Mouse (Mus musculus) C2C12 (cell line): Measurements from ENCODE around the gene Tgfb2. TPM values are rescaled to one million over a fixed set of nuclear protein-coding genes. Genes with fewer than 3 reads are reported as not detected.

Experiments used
- H3K27me3 ChIP-seq: one replicate; pipeline ENCODE4 v1.6.1; 2011; ENCODE audit not compliant: control insufficient read depth, insufficient read depth, insufficient read length
- H3K36me3 ChIP-seq: one replicate; pipeline ENCODE4 v1.6.1; 2011; ENCODE audit not compliant: control insufficient read depth, insufficient read depth
- H3K4me3 ChIP-seq: one replicate; pipeline ENCODE4 v1.5.1; 2011; ENCODE audit warnings: mild to moderate bottlenecking, control low read depth; ENCODE audit not compliant: poor library complexity, insufficient read depth, severe bottlenecking
- H3K79me2 ChIP-seq: one replicate; pipeline ENCODE4 v1.6.1; 2011; ENCODE audit not compliant: control insufficient read depth, insufficient read depth
- H3K79me3 ChIP-seq: one replicate; pipeline ENCODE4 v1.6.1; 2011; ENCODE audit warnings: low read depth, control low read depth
- H3ac ChIP-seq: one replicate; pipeline ENCODE3; 2011; ENCODE audit warnings: low read depth; ENCODE audit not compliant: control insufficient read depth, insufficient read length
- CEBPB ChIP-seq: IDR thresholded peaks from one replicate; pipeline ENCODE4 v1.6.1; 2011; ENCODE audit warnings: low read depth, mild to moderate bottlenecking, control low read depth, moderate library complexity
- CTCF ChIP-seq: IDR thresholded peaks from one replicate; pipeline ENCODE4 v1.5.1; 2011; ENCODE audit not compliant: control insufficient read depth, insufficient read depth, insufficient read length
- FOSL1 ChIP-seq: IDR thresholded peaks from one replicate; pipeline ENCODE4 v1.8.0; 2011; ENCODE audit warnings: mild to moderate bottlenecking, low read length; ENCODE audit not compliant: poor library complexity, insufficient read depth, severe bottlenecking
- MAX ChIP-seq: IDR thresholded peaks from one replicate; pipeline ENCODE4 v1.6.1; 2011; ENCODE audit warnings: mild to moderate bottlenecking, control low read depth
- MYOD1 ChIP-seq: IDR thresholded peaks from one replicate; pipeline ENCODE4 v1.6.1; 2011; ENCODE audit warnings: low read depth; ENCODE audit not compliant: control insufficient read depth, insufficient read length
- MYOG ChIP-seq: IDR thresholded peaks from one replicate; pipeline ENCODE4 v1.6.1; 2011; ENCODE audit not compliant: control insufficient read depth, insufficient read length; ENCODE audit errors: extremely low read depth
- USF1 ChIP-seq: IDR thresholded peaks from one replicate; pipeline ENCODE4 v1.6.1; 2011; ENCODE audit warnings: low read depth, mild to moderate bottlenecking, control low read depth, moderate library complexity
- polyA plus RNA-seq: library from polyadenylated mRNA; unstranded; fragments of >200 nt; fragmentation: generic; extraction: Trizol; gene quantifications from one replicate; pipeline ENCODE4 v1.2.1, GENCODE M21; 2012; ENCODE audit warnings: missing spikeins

Gene Tgfb2
- polyA plus RNA-seq, 1 experiment, result 1.8 TPM

- TF ChIP-seq MAX, result no peak
- no peak for TF ChIP-seq USF1
- no peak for TF ChIP-seq CEBPB
- no peak for TF ChIP-seq MYOG
- no peak for TF ChIP-seq FOSL1
- TF ChIP-seq MYOD1, result no peak
- no peak for TF ChIP-seq CTCF
- Histone ChIP-seq H3K27me3 (no peaks in the 10 kb centered on the region), H3K79me3 (peaks cover 26% of the 10 kb centered on the region), H3ac (no peak overlapping the region), H3K36me3 (peaks cover 64% of the 10 kb centered on the region), H3K4me3 (no peak overlapping the region), H3K79me2 (peaks cover 33% of the 10 kb centered on the region)
Measured at GRCm38 (mm10) chr1:186733052-186733451, 27.3 kb upstream of the Tgfb2 start.

DNA sequence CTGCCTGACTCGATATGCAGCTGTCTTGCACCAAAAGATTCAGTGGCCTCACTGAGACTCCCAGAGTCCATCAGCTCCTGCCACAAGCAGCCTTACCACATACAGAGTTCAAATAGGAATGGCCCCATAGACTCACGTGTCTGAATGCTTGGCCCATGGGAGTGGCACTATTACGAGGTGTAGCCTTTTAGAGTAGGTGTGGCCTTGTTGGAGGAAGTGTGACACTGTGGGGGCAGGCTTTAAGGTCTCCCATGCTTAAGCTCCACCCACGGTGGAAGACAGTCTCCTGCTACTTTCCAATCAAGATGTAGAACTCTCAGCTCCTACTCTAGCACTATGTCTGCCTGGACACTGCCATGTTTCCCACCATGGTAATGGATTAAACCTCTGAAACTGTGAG lies 23.0 kb upstream of the Tgfb2 start:
- Histone ChIP-seq H3K36me3 (peaks cover 31% of the 10 kb centered on the region), H3ac (no peak overlapping the region), H3K79me2 (peaks cover 59% of the 10 kb centered on the region), H3K4me3 (no peak overlapping the region), H3K79me3 (peaks cover 39% of the 10 kb centered on the region), H3K27me3 (no peaks in the 10 kb centered on the region)
- TF ChIP-seq CTCF (no peak), MYOD1 (no peak), MYOG (no peak), FOSL1 (no peak), USF1 (no peak), MAX (no peak), CEBPB (no peak)

DNA sequence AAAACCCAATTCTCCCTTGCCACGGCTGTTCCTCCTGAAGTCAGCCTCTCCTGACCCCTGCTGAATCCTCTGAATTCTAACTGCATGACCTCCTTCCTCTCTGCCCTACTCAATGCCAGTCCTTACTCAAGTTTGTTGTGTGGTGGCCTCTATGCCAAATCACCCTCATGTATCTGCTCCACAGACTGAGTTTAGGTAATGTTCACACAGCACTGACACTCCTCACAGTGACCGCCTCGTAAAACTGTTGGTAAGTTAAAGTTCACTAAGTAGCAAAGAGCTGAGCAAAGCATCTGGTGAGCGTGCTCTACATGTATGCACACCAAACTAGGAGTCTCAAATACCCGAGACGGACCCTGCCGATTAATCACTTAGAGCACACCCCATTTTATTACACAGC lies 20.3 kb upstream of the Tgfb2 start:
- no peaks in the 10 kb centered on the region for H3K27me3 ChIP-seq
- H3K79me2 ChIP-seq, result peaks cover 72% of the 10 kb centered on the region
- H3ac ChIP-seq, result no peak overlapping the region
- peaks cover 26% of the 10 kb centered on the region for H3K36me3 ChIP-seq
- TF ChIP-seq USF1 (no peak), MYOG (no peak), MYOD1 (no peak), FOSL1 (no peak), MAX (no peak), CTCF (no peak), CEBPB (no peak)
- H3K79me3 ChIP-seq, result peaks cover 42% of the 10 kb centered on the region
- H3K4me3 ChIP-seq, result no peak overlapping the region

GRCm38 (mm10) chr1:186722299-186722698 lies 16.5 kb upstream of the Tgfb2 start:
- Histone ChIP-seq H3K4me3 (no peak overlapping the region), H3K79me3 (peaks cover 19% of the 10 kb centered on the region), H3ac (no peak overlapping the region), H3K79me2 (peaks cover 46% of the 10 kb centered on the region), H3K27me3 (no peaks in the 10 kb centered on the region), H3K36me3 (peaks cover 42% of the 10 kb centered on the region)
- no peak for TF ChIP-seq USF1
- TF ChIP-seq FOSL1, result no peak
- TF ChIP-seq MYOD1, result no peak
- no peak for TF ChIP-seq MYOG
- no peak for TF ChIP-seq CTCF
- TF ChIP-seq MAX, result no peak
- TF ChIP-seq CEBPB, result no peak

- TF ChIP-seq FOSL1 (no peak), CTCF (peak; percentile 94)
- Histone ChIP-seq H3K27me3 (no peaks in the 10 kb centered on the region), H3K4me3 (no peak overlapping the region), H3K36me3 (peaks cover 44% of the 10 kb centered on the region), H3K79me2 (peaks cover 42% of the 10 kb centered on the region), H3ac (no peak overlapping the region), H3K79me3 (peaks cover 16% of the 10 kb centered on the region)
Measured at GRCm38 (mm10) chr1:186721846-186722245, 16.1 kb upstream of the Tgfb2 start.

DNA sequence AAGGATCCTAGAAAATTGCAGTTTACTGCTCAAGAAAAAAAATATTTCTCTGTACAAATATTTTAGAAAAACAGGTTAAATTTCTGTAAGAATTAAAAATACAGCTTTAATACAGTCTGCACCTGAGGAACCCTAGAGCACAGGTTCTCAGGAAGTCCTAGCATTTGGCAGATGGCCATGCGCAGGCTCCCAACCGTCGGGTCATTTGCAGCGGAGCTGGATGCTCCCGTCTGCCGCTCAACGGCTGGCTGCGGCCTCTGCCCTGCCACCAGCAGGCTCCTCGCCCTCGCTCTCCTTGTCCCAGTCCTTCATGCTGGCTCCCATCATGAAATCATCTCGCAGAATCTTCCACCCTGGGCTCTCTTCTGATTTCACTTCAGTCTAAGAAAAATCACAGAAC lies 15.4 kb upstream of the Tgfb2 start:
- H3K4me3 ChIP-seq, result no peak overlapping the region
- H3K27me3 ChIP-seq, result no peaks in the 10 kb centered on the region
- peaks cover 14% of the 10 kb centered on the region for H3K79me3 ChIP-seq
- H3K36me3 ChIP-seq, result peaks cover 46% of the 10 kb centered on the region
- peaks cover 35% of the 10 kb centered on the region for H3K79me2 ChIP-seq
- no peak overlapping the region for H3ac ChIP-seq
- TF ChIP-seq CTCF (no peak), MYOD1 (no peak), USF1 (no peak), MAX (no peak), CEBPB (no peak), MYOG (no peak), FOSL1 (no peak)
